Mouse (Mus musculus) ES-E14 (cell line): ENCODE results near the gene Crybg2.

Source experiments
- CHD2 ChIP-seq: IDR thresholded peaks from 2 replicates; pipeline ENCODE4 v1.6.1; 2014; ENCODE audit warnings: mild to moderate bottlenecking, low read depth, low read length, inconsistent platforms
- HCFC1 ChIP-seq: IDR thresholded peaks from 2 replicates; pipeline ENCODE4 v1.6.1; 2012; ENCODE audit warnings: low read length, inconsistent platforms, borderline replicate concordance; ENCODE audit not compliant: insufficient read depth
- MAFK ChIP-seq: IDR thresholded peaks from 2 replicates; pipeline ENCODE4 v1.6.1; 2014; ENCODE audit warnings: mild to moderate bottlenecking, low read depth, low read length, inconsistent platforms; ENCODE audit not compliant: insufficient read depth
- ZNF384 ChIP-seq: IDR thresholded peaks from 2 replicates; pipeline ENCODE4 v1.6.1; 2012; ENCODE audit warnings: low read depth, low read length, inconsistent platforms

- TF ChIP-seq HCFC1, result no peak
- no peak for TF ChIP-seq CHD2
- TF ChIP-seq ZNF384, result no peak
- no peak for TF ChIP-seq MAFK
These were observed 8.1 kb upstream of the Crybg2 start for GRCm38 (mm10) chr4:134052560-134052959.
